Mouse (Mus musculus) thymus, postnatal 36 days (tissue): ENCODE data around the gene E2f2.

Experiments
- DNase-seq, 2 experiments: peaks; one replicate each; pipeline ENCODE4 v3.0.0; 2022; ENCODE audit warnings: mixed read lengths in 2 of 2

Gene E2f2

GRCm38 (mm10) chr4:136176022-136176552 lies 3.9 kb downstream of the E2f2 start:
- DNase-seq = peak in 1 of 2 experiments; percentile 43

DNA sequence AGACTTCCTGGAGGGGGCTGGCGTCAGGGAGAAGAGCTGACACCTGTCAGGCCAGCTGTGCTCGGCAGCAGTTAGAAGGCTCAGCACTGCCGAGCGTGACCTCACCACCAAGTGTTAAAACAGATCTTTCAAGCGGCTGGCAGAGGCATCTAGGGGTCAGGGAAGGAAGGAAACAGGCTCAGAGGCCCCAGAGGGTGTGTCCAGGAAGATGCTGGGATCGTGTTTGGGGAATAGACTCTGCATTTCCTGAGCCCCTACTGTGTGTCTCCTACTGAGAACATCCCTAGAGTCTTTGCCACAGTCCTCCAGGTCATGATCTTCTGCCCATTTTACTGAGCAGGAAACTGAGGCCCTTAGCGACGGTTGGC lies 5.0 kb downstream of the E2f2 start:
- peak; percentile 73 to 85 for DNase-seq

DNA sequence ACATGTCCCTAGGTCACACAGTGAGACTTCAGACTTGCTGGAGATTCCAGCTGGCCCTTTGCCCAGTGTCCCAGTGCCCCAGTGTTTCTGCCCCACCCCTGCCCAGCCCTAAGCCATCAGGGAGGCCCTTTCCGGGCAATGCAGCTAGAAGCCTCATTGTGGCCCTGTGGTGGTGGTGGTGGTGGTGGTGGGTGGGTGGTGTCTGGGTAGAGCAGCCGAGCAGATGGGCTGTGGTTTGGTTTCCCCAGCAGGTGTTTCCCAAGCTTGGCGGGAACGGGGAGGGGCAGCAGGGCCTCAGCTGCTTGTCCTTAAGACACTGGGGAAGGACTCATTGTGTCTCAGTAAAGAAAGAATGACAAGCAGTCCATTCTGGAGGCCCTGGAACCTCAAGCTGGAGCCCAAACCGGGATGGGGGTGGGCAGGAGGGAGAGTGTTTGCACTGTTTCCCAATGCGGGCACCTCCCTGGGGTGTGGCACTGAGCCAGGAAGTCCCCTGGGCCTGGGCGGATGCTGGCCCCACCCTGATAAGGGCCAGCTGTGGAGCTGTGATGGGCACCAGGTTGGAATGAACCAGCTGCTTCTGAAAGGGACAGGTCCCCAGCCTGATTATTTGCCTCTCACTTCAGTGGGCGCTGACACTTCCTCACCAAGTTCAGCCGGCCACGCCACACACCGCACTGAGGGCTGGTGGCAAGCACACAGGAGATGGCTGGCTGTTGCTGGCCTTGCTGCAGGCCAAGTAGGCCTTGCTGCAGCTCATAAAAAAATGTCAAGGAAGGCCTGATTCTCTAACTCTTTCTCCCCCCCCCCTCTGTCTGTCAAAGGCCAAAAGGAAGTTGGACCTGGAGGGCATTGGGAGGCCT lies 5.6 kb downstream of the E2f2 start:
- DNase-seq = peak; percentile 86 to 91

DNA sequence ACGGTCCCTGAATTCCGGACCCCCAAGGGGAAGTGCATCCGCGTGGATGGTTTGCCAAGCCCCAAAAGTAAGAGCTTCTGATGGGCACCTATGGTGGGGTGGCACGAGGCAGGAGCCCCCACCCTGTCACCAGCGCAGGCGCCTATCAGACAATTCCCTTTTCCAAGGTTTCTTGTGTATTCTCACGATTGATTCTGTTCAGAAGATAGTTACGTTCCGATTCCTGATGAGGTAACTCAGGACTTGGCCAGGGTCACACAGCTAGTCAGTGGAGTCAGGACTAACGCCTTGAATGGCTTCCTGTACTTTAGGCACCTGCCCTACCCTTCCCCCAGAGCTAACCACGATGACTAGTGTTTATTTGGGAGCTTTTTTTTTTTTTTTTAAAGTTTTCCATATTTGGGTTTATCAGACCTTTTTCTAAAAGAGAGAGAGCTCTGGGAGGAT lies 6.3 kb downstream of the E2f2 start:
- peak; percentile 62 for DNase-seq

DNA sequence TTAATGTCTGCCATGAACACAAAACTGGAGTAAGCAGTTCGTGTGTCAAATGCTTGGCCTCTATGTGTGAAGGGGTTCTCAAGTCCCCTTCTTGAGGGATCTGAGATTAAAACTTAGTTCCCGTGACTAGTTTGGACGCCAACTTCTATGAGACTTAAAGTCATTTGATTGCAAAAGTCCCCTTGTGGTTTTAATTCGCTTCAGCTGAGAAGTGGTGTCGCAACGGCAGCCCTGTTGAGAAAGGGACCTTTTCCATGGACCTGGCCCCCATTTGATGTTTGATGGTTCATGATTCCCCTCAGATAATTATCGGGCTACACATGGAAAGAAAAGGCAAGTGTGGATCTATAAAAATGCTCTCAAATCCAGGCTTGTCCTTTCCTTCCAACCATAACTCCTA lies 7.3 kb downstream of the E2f2 start:
- DNase-seq = no peak

DNA sequence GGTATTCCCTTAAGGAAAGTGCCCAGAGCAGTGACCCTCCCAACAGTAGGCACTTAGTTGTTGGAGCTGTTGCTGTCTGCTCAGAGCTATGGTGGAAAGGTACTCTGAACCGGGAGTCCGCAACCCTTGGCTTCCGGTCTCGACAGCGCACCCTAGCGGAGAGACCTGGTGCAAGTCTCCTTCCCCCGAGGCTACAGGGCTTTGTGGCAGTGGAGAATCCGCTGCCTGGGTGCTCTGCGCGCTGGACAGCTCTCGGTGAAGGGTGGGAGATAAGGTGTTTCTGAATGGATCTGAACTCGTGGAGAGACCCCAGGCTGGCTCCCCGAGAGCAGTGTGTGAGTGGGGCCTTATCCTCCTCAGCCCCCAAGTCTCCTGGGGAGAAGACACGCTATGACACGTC lies 7.8 kb downstream of the E2f2 start:
- peak; percentile 94 to 96 for DNase-seq

DNA sequence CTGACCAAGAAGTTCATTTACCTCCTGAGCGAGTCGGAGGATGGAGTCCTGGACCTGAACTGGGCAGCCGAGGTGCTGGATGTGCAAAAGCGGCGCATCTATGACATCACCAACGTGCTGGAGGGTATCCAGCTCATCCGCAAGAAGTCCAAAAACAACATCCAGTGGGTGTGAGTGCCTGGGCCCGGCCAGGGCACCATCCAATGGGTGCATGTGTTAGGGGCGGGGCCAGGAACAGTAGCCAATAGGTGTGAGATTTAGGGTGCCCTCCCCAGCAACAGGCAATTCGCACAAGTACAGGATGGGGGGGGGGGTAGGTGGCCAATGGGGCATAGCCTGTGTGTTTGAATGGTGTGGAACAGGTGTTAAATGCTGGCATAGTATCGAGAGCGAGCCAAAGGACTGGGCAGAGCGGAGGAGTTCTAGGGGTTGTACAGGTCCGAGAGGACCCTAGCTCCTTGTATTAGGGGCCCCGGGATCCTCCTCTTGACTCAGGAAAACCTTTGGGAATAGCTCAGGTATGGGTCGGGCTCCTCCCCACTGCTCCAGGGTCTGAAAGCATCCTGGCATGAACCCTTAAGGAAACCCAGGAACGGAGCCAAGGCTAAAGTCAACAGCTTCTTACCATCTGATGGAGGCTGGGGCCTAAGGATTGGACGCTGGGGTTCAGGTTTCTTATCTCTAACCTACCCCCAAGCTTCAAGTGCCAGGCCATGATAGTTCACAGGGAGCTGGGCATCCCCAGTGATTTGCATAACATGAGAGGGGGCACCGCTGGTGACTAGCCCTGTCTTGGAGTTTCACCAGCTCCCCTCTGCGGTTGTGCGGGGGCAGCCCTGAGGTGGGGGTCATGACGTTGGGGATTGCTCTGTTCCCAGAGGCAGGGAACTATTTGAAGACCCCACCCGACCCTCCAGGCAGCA lies 8.5 kb downstream of the E2f2 start:
- peak; percentile 76 to 88 for DNase-seq

GRCm38 (mm10) chr4:136181367-136181766 lies 9.2 kb downstream of the E2f2 start:
- DNase-seq = no peak

DNA sequence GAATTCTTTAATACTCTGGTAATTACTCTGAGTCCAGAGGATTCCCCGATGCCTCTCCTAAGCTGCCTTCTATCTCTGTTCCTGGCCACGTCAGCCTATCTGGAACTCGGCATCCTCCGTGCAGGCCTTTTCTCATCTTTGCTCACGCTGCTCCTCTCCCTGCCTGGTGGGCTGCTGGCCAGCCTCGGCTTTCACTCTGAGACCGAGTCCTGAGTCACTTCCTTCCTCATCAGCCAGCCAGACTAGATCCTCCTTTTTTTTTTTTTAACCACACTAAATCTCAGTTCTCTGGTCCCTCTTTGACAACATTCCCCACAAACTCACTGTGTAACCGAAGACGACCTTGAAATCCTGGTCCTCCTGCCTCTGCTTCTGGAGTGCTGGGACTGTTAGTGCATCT lies 13.2 kb downstream of the E2f2 start:
- no peak for DNase-seq

- no peak for DNase-seq
These were observed 14.1 kb downstream of the E2f2 start for GRCm38 (mm10) chr4:136186315-136186714.

- no peak for DNase-seq
These were observed 14.7 kb downstream of the E2f2 start for GRCm38 (mm10) chr4:136186739-136187472.

- peak in 1 of 2 experiments; percentile 28 for DNase-seq
These were observed 17.0 kb downstream of the E2f2 start for GRCm38 (mm10) chr4:136188973-136189737.

GRCm38 (mm10) chr4:136189912-136190311 lies 17.7 kb downstream of the E2f2 start:
- peak; percentile 65 to 78 for DNase-seq

DNA sequence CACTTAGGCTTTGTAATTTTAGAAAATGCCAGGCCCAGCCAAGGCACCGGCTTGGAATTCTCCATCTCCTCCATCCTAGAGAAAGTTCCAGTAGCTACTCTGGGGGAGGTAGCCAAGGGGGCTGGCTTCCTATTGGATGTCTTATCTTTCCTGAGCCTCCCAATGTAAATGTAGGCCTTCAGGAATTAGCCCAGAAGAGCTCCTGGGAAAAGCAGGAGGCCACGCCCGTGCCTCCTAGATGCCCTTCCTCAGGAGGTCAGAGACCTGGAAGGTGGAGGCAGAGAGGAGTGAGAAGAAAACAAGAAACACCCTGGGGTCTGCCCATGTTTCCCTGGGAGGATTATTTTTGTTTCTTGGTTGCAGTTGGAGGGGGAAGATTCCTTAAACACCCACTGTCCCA lies 21.4 kb downstream of the E2f2 start:
- DNase-seq = no peak

GRCm38 (mm10) chr4:136195029-136195428 lies 22.8 kb downstream of the E2f2 start:
- peak in 1 of 2 experiments; percentile 4 for DNase-seq

DNA sequence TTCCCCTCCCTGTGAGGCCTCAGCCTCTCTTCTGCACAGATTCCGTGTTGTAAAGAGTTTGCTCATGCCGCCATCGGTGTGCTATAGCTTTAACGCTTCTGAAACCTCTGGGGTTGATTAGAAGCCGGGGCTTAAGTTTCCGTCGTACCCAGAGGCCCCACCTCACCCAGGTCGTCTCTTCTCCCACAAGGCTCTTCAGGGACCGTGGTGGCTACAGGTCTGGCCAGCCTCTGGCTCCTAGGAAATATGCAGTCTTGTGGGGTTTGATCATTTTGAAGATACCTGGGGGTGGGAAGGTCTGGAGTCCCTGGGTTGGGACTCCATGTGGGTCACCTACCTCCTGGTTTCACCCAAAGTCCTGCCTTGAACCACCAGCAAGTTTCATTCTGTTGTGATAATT lies 23.4 kb downstream of the E2f2 start:
- DNase-seq = no peak

DNA sequence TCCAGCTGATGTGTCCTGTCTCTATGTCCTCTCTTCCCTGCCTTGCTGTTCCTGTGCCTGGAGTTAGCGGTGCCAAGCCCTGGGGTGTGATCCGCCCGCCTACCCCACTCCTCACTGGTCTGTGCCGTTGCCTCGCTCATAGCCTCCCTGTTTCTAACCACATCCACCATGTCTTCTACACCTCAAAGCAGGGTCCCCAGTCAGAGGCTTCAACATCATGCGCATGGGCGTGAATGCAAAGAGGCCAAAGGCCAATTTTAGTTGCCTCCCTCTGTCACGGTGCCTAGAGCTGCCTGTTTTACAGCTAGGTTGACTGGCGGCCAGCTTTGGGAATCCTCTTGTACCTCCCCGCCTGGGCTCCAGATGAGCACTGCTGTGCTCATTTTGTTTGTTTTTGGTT lies 24.0 kb downstream of the E2f2 start:
- no peak for DNase-seq

DNA sequence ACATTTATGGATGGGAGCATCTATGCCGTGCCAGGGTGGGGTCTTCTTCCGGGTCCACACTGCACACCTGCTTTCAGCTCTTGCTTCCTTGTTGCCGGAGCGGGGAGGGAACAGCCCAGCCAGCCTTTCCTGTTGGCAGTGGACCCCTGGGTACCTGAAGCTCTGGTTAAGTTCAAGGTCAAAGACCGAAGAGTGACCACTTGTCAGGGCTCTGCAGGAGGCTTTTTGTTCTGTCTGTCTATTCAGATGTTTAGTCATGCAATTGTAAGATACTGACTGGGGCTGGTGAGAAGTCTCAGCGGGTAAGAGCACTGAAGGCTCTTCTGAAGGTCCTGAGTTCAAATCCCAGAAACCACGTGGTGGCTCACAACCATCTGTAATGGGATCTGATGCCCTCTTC lies 26.7 kb downstream of the E2f2 start:
- DNase-seq = no peak

DNA sequence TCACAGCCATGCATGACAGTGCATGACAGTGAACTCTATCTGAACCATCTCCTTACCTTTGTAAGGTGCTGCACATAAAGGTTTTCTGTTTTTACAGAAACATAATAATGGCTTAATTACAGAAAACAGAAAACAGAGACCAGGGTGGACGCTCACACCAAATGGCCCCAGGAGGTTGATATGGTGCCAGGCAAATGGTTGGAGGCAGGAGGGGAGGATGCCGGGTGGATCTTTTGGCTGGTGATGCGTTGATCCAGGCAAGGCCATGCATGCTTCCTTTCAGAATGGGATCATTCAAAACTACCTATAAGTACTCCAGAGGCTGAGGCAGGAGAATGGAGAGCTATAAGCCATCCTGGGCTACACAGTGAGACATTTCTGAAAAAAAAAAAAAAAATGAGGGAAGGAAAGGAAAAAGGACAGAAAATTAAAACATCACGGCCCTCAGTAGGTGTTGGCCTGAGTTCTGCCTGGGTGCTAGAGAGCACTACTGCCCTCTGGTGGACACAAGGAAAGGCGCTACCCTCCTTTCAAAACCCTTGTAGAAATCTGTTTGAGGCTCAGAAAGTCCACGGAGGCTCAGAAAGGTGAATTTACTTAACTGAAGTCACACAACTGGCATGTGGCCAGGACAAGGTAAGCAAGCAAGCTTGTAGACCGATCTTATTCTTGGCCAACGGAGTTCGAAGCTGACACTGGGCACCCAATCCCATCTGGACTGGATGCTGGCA lies 27.5 kb downstream of the E2f2 start:
- peak in 1 of 2 experiments; percentile 25 for DNase-seq

- peak; percentile 75 to 77 for DNase-seq
These were observed 30.3 kb downstream of the E2f2 start for GRCm38 (mm10) chr4:136202509-136202908.

DNA sequence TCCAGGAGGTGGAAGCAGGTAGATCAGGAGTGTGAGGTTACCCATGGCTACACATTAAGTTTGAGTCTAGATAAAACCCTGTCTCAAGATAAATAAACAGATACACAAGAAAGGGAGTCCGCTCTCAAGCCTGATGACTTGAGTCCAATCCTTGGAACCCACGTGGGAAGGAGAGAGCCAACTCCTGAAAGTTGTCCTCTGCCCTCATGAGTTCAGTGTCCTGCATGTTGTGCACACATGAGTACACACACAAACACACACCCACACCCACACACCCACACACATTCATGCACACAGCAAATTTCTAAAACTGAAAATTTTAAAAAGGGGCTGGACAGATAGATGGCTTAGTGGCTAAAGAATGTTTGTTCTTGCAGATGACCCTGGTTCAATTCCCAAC lies 32.6 kb downstream of the E2f2 start:
- no peak for DNase-seq
